Mouse (Mus musculus) liver, embryonic 14.5 days (tissue): ENCODE measurements around the gene Nudt1.

Experiments
- CTCF ChIP-seq: IDR thresholded peaks from 2 replicates; pipeline ENCODE4 v1.5.1; 2016; ENCODE audit warnings: antibody characterized with exemption, low read depth, control low read depth
- EP300 ChIP-seq: IDR thresholded peaks from 2 replicates; pipeline ENCODE4 v1.6.1; 2016; ENCODE audit warnings: antibody characterized with exemption, low read depth

DNA sequence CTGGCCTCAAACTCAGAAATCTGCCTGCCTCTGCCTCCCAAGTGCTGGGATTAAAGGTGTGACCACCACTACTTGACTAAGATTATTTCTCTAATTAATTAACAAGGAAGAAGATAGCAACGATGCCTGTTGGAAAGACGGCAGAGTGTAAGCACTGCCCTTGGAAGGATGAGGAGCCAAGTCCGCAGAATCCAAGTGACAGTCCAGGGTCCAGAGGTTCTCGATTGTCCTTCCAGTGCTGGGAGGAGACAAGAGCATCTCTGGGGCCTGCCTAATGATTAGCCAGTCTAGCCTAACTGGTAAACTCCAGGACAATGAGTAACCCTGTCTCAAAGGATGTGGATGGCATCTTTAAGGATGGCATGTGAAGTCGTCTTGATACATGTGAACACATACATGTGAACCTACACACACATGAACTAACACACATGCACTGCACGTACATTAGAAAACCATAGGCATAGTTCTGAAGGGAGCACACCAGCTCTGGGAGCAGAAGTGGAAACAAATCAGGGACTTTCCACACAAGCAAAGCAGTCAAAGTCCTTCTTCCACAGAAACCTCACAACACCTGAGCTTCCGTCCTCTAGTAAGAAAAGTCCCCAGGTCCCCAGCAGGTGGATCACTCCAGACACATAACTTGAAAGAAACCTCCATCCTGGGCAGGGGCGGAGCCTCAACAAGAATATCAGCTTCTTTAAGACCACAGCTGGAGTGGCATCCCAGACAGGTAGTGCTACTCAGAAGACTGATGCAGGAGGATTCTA is 29.5 kb downstream of the Nudt1 start:
- TF ChIP-seq CTCF (no peak), EP300 (no peak)
